Mouse (Mus musculus) olfactory bulb, adult 2 months (tissue): Measurements from ENCODE around the gene Platr17. TPM values are rescaled to one million over a fixed set of nuclear protein-coding genes. Genes with fewer than 3 reads are reported as not detected.

Source experiments
- H3K27ac ChIP-seq: fragments of 200-500 bp; 2 replicates; pipeline ENCODE4 v1.5.1; 2012; ENCODE audit warnings: low read depth, low read length; ENCODE audit not compliant: insufficient read depth
- H3K4me1 ChIP-seq: fragments of 200-500 bp; 2 replicates; pipeline ENCODE4 v1.6.1; 2012; ENCODE audit warnings: low read length; ENCODE audit not compliant: control insufficient read depth, insufficient read depth
- H3K4me3 ChIP-seq: fragments of 200-500 bp; 2 replicates; pipeline ENCODE4 v1.5.1; 2012; ENCODE audit warnings: mild to moderate bottlenecking, low read depth, low read length, moderate library complexity; ENCODE audit not compliant: insufficient read depth
- CTCF ChIP-seq: fragments of 200-500 bp; IDR thresholded peaks from 2 replicates; pipeline ENCODE4 v1.5.1; 2012; ENCODE audit warnings: low read depth, mild to moderate bottlenecking, low read length, moderate library complexity; ENCODE audit not compliant: insufficient read depth
- POLR2A ChIP-seq: fragments of 200-500 bp; IDR thresholded peaks from 2 replicates; pipeline ENCODE4 v1.6.1; 2012; ENCODE audit warnings: mild to moderate bottlenecking, low read depth, low read length, moderate library complexity; ENCODE audit not compliant: insufficient read depth
- WGBS: fragments of 180-500 bp; shearing (Covaris S2); methylation state at CpG from one replicate; pipeline ENCODE4 v1.1.7; 2018; 5-methylcytosine and 5-hydroxymethylcytosine counted together
- polyA plus RNA-seq: library from polyadenylated mRNA; stranded (reverse); fragments of >200 nt; gene quantifications from 2 replicates; pipeline ENCODE4 v1.2.4, GENCODE M21; 2012; ENCODE audit warnings: low replicate concordance; ENCODE audit not compliant: missing spikeins, insufficient read depth, insufficient read length

Platr17 gene
- polyA plus RNA-seq, 1 experiment = not detected

GRCm38 (mm10) chr17:33954646-33955554 lies 50.0 kb downstream of the Platr17 start:
- under 1% methylated on average over 33 of the region's 33 CpGs for WGBS
- Histone ChIP-seq H3K27ac (peak overlapping the region; percentile 30; the same call in 1 of the 2 replicates), H3K4me3 (peak overlapping the region; percentile 83), H3K4me1 (peaks cover 29% of the 10 kb centered on the region)
- no peak for TF ChIP-seq POLR2A

- under 1% methylated on average over 50 of the region's 50 CpGs for WGBS
- TF ChIP-seq CTCF = no peak
- peak; percentile 97 for TF ChIP-seq POLR2A
- H3K4me1 ChIP-seq = peaks cover 21% of the 10 kb centered on the region
- peak within 1 kb of the TSS; percentile 83 for H3K4me3 ChIP-seq
- peak within 1 kb of the TSS; percentile 84 for H3K27ac ChIP-seq
These were observed 50.8 kb downstream of the Platr17 start, which contains the start of the genes Vps52 and Rps18 for GRCm38 (mm10) chr17:33955555-33956214. TSS of gene Vps52 (plus strand) at chr17:33955812. TSS of gene Rps18 (minus strand) at chr17:33956001.

Other genes starting within 250 kb of the Platr17 start
- gene Hnrnpm, start 218.3 kb upstream of the Platr17 start, polyA plus RNA-seq = 317 TPM in 1 of 2 replicates, not detected in the other
- not detected in 2 replicates for gene March2, start 186.5 kb upstream of the Platr17 start, polyA plus RNA-seq
- gene Rab11b, start 144.6 kb upstream of the Platr17 start, polyA plus RNA-seq = 744 TPM in 1 of 2 replicates, not detected in the other
- gene Angptl4, start 123.3 kb upstream of the Platr17 start, polyA plus RNA-seq = not detected in 2 replicates
- not detected in 2 replicates for gene Kank3, start 94.6 kb upstream of the Platr17 start, polyA plus RNA-seq
- gene Rps28, start 80.6 kb upstream of the Platr17 start, polyA plus RNA-seq = not detected in 2 replicates
- 751 TPM in 1 of 2 replicates, not detected in the other for gene Ndufa7, start 80.6 kb upstream of the Platr17 start, polyA plus RNA-seq
- gene Cd320, start 62.0 kb upstream of the Platr17 start, polyA plus RNA-seq = not detected in 2 replicates
- not detected in 2 replicates for gene Gm7029, start 31.3 kb upstream of the Platr17 start, polyA plus RNA-seq
- not detected in 2 replicates for gene Kifc1, start 14.5 kb upstream of the Platr17 start, polyA plus RNA-seq
- not detected in 2 replicates for gene Daxx, start 4.3 kb downstream of the Platr17 start, polyA plus RNA-seq
- 118 TPM in 1 of 2 replicates, not detected in the other for gene Tapbp, start 10.8 kb downstream of the Platr17 start, polyA plus RNA-seq
- not detected in 2 replicates for gene Zbtb22, start 10.8 kb downstream of the Platr17 start, polyA plus RNA-seq
- 671 TPM in 1 of 2 replicates, not detected in the other for gene Rgl2, start 24.4 kb downstream of the Platr17 start, polyA plus RNA-seq
- not detected in 2 replicates for gene Pfdn6, start 35.2 kb downstream of the Platr17 start, polyA plus RNA-seq
- gene Wdr46, start 35.5 kb downstream of the Platr17 start, polyA plus RNA-seq = not detected in 2 replicates
- gene B3galt4, start 46.4 kb downstream of the Platr17 start, polyA plus RNA-seq = not detected in 2 replicates
- not detected in 2 replicates for gene Vps52, start 50.7 kb downstream of the Platr17 start, polyA plus RNA-seq
- gene Rps18, start 50.9 kb downstream of the Platr17 start, polyA plus RNA-seq = 1,298 TPM in 1 of 2 replicates, not detected in the other
- not detected in 2 replicates for gene H2-K1, start 95.2 kb downstream of the Platr17 start, polyA plus RNA-seq
- gene Ring1, start 119.5 kb downstream of the Platr17 start, polyA plus RNA-seq = not detected in 2 replicates
- not detected in 2 replicates for gene H2-Ke6, start 122.9 kb downstream of the Platr17 start, polyA plus RNA-seq
- not detected in 2 replicates for gene Slc39a7, start 126.5 kb downstream of the Platr17 start, polyA plus RNA-seq
- not detected in 2 replicates for gene Rxrb, start 126.7 kb downstream of the Platr17 start, polyA plus RNA-seq
- gene Col11a2, start 134.3 kb downstream of the Platr17 start, polyA plus RNA-seq = not detected in 2 replicates
- not detected in 2 replicates for gene H2-Oa, start 187.2 kb downstream of the Platr17 start, polyA plus RNA-seq
- gene H2-DMa, start 214.4 kb downstream of the Platr17 start, polyA plus RNA-seq = not detected in 2 replicates
- 233 TPM in 1 of 2 replicates, not detected in the other for gene Brd2, start 217.5 kb downstream of the Platr17 start, polyA plus RNA-seq
- not detected in 2 replicates for gene H2-DMb2, start 238.2 kb downstream of the Platr17 start, polyA plus RNA-seq
- not detected in 2 replicates for gene H2-DMb1, start 247.9 kb downstream of the Platr17 start, polyA plus RNA-seq